Mouse (Mus musculus): ENCODE data around the gene Sspn.

Gene Sspn

DNA sequence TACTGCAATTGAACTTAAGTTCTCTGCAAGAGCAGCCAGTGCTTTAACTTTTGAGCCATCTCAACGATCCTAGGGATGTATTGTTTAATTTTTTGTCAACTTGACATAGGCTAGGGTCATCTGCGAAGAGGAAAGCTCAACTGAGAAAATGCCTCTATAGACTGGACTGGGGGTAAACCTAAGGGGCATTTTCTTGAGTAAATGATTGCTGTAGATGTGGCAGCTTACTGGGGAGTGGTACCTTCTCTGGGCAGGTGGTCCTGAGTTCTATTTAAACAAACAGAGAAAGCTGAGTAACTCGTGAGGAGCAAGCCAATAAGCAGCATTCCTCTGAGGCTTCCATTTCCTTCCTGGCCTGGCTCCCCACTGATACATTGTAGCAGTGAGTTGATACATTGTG is at the start of gene Sspn:
Gene Sspn (plus strand): TSS at position 301 of the 400 bp plus-strand sequence.
- in situ Hi-C loops (cut with MseI, MboI), result no loop called here

DNA sequence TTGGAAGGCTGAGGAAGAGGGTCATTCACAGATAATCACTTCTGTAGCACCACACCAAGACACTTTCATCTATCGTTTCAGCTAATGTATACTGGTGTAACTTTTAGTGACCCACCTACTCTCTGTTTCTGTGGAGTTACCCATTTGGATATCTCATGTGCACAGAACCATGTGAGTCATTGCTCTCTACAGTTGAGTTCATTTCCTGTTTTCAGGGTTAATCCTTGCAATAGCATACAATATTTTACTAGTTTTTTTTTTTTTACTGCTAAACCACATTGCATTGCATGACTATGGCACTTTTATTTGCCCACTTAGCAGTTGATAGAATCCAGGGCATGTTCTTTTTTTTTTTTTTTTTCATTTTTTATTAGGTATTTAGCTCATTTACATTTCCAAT is 48.4 kb upstream of the Sspn start:
- in situ Hi-C loops (cut with MseI, MboI), result no loop called here

DNA sequence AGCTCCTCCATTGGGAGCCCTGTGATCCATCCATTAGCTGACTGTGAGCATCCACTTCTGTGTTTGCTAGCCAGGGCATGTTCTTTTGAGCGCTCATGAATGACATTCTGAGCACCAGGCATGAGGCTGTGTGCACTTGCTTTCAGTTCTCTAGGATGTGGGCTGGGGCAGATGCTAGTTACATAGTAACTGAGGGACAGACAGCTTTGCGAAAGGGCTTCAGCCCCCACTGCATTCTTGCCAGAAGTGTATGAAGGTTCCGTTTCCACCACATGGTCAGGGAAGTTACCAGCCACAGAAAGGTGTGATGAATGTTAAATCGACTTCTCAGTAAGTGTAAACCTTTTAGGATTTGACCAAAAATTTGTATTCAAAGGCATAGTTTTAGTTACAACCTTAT is 47.8 kb upstream of the Sspn start:
- in situ Hi-C loops (cut with MseI, MboI), result no loop called here

DNA sequence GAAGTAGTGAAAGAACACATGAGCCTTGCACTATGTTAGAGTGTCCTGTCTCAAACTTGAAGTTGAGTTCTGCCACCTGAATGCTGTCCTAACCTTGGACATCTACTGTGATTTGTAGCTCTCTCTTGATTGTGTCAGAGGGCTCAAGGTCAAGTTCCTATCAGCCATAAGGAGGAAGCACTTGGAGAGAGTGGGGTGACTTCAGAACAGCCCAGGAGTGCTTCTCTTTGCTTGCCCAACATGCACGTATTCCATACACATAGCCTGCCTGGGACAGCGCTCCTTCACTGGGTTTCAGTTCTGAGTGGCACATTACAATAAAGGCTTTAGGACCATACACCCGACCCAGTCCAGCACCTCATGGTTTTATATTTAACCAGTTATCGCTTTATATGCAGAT is 46.4 kb upstream of the Sspn start:
- in situ Hi-C loops (cut with MseI, MboI), result no loop called here

DNA sequence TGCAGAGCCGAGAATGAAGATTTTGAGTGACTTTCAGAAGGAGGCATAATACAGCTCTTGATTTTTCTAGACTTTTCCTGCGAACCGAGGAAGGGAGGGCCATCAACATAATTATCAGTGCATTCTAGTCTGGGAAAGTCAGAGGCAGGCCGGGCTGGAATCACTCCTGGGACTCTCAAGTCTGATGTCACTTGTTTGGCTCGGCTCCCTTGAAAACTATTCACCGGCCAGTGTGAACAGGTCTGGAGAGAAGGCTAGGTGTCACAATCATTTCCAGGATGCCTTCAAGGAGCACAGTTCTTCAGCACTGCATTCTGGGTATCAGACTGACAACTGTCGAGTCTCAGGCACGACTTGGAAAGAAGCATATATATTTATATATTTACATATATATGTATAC is 45.2 kb upstream of the Sspn start:
- in situ Hi-C loops (cut with MseI, MboI), result no loop called here

DNA sequence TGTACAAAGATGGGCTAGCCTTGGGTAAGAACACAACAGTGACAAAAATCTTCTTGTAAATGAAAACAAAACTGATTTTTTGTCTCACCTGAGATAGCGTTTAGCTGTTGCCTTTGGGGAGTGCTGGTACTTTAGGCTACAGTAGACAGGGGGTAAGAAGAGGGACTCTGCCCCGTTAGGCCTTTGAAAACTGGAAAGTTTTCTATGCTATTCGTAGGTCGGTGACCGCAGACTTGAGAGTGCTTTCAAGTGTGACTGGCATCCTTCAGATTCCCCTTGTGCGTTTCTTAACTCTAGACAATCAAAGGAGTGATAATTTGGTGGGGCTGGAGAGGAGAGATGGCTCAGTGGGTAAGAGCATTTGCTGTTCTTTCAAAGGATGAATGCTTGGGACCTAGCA is 43.7 kb upstream of the Sspn start:
- in situ Hi-C loops (cut with MseI, MboI), result no loop called here

DNA sequence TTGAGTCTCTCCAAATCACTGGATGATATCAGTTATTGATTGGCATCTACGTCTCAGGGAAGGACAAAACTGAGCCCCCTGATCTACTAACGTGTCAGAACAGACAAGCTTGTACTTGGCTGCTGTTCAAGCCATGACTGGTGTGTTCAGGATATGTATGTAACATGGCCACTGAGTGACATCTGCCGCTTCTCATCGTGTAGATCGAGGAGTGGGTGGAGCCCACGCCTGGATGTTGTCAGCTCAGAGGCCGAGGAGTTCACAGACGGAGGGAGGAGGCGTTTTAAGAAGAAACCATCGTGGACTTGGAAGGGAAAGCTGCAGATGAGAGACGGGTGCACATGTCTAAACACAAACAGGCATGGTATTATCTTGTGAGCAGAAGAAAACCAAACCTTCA is 39.5 kb upstream of the Sspn start:
- in situ Hi-C loops (cut with MseI, MboI), result no loop called here

DNA sequence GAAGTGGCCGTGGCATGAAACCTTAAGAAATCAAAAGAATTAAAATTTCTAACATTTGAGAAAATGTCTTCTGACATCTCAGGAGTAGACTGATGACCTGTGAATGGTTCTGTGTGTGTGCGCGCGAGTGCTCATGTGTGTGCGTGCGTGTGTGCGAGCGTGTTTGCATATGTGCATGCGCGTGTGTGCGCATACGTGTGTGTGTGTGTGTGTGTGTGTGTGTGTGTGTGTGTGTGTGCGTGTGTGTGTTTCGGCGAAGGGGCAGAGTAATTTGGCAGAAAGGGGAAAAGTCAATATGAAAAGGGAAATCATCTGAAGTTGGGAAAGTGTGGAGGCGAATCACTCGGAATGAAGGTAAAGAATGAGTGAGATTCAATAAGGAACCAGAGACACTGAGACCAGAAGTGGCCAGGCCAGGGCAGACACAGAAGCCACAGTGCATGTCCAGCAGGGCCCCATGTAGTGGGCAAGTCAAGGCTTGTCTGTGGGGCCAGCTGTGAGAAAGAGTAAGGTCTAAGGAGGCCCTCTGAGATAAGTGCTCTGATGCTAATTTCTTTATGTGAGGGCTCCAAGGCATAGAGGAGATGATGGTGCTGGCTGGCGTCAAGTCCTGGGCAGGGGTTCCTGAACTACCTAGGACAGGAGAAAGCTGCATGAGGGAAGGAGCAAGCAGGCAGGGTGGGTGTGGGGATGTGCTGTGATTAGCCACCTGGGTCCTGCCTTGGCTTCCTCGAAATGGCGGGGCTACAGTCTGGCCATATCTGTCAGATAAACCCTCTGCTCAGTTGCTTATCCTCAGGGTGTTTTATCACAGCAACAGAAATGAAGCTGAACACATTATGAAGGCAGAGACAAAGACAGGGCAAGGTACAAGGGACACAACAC is 38.8 kb upstream of the Sspn start:
- in situ Hi-C loops (cut with MseI, MboI), result no loop called here

DNA sequence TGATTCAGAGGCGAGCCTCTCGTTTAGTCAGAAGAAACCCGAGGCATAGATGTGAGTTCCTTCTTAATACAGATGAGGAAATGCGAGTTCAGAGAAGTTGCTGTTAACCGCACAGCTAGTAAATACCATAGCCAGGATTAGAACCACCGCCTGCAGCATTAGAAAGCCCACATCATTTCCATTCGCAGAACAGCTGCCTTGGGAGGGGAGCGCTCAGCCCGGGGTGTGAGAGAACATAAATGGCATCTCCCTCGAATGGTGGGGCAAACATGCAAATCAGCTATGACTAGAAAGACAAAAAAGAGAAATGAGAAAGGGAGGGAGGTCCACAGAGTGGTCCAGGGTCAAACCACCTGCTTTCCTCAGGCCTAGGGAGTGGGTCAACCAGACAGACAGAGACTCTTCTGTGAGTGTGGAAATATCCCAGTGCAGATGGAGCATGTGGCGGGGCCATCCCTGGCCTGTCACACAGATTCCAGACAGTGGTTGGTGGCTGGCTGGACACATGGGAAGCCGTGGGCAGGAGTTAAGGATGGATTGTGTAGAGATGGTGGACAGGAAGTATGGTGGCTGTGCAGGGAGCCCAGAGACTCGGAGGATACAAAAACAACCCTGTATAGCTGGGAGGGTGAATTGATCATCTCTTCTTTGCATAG is 37.9 kb upstream of the Sspn start:
- in situ Hi-C loops (cut with MseI, MboI), result no loop called here

DNA sequence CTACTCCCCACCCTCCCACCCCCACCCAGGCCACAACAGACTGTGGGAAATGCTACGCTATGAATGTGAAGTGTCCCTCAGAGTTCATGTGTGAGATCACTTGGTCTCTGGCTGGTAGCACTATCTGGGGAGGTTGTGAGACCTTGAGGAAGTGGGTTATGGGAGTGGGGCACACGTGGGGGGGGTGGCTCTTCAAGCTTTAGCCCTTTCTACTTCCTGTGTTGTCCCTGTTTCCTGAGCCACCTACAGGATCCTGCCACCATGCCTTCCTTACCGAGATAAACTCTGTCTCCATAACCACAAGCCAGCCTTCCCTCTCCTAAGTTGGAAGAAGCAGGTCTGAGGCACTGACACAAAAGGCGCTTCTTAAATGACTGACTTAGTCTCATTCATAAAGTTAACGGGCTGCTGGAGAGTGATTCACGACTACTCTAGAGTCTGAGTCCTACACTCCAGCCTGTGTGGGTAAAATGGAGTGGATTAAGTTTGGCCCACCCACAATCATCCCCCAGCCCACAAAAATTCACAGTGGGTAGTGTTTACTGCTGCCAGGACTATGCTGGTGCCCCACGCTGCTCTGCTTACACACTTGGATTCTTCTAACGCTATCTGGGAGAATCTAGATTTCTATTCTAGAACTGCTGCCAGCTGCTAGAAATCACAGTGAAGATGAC is 36.6 kb upstream of the Sspn start:
- in situ Hi-C loops (cut with MseI, MboI), result no loop called here

DNA sequence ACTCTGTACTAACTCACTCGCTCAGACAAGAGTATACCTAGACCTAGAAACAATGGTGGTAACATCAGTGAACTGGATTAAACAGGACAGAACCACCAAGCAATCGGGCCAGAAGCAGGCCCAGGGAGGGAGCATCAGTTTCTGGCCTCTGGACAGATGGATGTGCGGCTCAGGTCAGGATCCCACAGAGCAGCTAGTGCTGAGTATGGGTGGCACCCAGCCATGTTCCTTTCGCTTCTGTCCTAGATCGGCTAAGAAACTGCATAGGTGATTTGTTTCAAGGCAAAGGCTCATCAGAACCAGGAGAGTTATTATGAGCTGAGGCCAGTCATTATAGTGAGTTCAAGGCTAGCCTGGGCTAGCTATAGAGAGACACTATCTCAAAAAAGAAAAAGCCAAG is 27.3 kb upstream of the Sspn start:
- in situ Hi-C loops (cut with MseI, MboI), result no loop called here

DNA sequence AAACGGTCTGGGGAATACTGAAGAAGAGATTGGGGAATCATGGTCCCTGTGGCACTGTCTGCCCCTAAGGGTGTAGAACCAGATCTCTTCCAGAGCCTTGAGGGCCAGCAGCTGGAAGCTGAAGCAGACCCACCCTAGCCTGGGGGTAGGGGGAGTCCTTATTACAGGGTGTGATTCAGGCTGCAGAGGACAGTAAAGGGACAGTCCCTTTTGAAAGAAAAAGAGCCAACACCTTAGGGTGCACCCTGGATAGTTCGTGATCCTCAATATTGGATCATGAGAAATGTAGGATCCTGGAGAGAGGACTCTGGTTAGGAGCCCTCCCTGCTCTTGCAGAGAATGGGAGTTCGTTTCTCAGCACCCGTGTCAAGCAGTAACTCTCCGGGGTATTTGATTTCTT is 26.8 kb upstream of the Sspn start:
- in situ Hi-C loops (cut with MseI, MboI), result no loop called here

DNA sequence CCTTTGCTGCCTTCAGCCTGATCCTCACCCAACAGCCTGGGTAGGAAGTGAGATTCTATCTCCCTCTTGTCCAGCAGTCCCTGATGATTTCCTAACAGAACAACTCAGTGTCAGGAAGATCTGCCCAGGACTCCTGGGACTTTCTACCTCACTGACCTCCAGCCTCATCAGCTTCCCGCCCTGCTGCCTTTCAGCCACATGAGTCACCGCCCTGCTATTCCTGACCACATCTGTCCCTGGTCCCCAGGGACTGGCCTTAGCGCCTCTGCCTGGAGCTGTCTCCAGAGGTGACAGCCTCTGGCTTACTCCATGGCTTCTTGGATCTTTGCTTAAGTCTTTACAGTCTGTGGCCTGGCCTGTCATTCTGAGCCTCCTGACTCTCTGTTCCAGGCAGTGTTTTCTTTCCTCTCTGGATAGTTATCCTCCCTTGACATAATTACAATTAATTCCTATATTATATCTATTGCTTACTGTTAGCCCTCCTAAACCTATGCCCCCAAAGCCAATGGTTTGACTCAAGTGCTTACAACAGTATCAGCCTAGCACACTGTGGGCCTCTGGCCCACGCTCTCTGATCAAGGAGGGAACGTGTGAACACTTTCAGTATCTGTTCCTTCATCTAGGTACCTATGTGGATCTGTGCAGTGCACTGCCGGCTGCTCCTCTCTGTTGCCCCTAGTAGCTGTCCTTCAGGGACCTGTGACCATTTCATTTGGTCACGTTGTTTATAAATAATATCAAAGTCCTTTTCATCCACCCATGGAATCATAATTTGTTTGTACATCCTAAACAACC is 25.1 kb upstream of the Sspn start:
- in situ Hi-C loops (cut with MseI, MboI), result no loop called here

DNA sequence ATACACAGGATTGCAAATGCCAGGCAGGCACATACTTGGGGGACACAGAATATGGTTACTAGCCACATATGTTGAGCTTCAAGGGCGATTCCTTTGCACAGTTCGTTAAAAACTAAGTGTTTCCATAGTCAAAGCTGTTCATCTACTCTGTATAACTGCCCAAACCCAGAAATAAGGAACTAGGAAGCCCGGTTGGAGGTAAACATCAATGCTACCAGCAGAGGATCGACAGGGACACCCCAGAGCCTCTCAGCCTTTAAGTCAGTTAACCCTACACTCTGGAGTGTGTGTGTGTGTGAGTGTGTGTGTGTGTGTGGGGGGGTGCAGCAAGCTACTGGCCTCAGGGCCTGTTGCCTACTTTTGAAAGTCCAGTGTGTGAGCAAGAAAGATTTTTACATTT is 21.5 kb upstream of the Sspn start:
- in situ Hi-C loops (cut with MseI, MboI), result no loop called here

DNA sequence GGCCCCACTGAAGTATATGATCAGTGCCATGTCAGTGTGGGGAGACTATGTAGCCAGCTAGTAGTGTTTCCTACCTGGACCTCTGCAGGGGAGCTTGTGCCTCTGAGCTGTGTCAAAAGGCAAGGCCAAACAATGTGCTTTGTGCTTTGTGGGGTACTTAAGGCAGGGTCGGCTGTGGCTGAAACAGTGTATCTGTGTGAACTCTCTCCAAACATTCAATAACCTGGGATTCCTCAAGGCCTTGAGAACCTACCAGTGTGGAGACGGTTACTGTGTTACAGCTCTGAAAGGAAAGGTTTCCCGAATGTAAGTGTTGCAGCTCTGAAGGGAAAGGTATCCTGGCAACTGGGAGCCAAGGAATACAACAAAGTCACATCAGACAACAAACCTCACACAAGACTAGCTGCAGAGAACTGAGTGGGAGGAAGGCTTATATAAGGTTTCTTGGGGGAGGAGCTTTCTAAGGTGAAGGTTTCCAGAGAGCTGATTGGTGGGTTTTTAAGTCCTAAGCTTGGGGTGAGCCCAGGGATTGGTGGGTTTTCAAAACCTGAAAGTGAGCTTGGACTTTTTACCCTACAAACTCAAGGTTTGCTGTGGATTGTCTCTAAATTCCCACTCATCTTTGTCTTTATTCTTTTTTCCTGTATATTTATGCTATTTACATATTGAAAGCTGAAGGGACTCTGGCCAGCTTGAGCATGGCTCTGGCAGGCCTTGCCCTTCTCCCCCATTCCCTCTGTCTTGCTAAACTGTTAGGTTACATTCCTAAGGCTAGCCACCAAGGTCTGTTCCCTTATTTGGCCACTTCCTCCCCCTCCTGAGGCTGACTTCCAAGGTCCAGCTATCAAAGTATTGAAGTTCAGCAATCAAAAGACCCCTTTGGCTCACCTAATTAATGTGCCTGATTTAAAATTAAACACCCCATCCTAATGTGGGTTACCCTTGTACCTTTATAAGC is 20.7 kb upstream of the Sspn start:
- in situ Hi-C loops (cut with MseI, MboI), result no loop called here

DNA sequence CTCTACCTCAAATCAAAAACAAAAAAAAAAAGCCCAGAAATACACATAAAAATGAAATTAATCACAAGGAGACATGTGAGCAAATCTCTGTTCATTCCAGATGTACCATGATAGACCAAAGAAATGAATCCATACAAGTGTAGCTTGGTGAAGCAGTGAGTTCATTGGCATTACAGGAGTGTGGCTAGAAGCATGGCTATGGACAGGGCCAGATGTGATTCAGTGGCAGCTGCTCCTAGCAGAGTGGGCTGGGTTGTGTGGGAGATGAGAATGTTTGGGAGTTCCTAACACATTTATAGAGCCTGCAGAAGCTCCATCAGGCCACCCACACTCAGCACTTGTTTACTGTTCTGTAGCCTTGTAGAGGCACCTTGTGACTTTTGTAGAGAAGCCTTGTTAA is 19.2 kb upstream of the Sspn start:
- in situ Hi-C loops (cut with MseI, MboI), result no loop called here

DNA sequence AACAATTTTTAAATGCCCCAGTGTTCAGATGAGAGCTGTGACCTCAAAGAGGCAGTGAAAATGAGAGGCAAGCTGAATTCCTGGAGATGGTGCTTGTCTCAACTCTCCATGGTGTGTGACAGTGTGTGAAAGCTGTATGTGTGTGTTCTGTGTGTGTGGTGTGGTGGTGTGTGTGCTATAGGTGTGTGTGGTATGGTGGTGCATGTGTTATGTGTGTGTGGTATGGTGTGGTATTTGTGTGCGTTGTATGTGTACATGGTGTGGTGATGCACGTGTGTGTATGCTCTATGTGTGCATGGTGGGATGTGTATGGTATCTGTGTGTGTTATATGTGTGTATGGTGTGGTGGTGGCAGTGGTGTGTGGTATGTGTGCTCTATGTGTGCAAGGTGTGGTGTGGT is 16.0 kb upstream of the Sspn start:
- in situ Hi-C loops (cut with MseI, MboI), result no loop called here

DNA sequence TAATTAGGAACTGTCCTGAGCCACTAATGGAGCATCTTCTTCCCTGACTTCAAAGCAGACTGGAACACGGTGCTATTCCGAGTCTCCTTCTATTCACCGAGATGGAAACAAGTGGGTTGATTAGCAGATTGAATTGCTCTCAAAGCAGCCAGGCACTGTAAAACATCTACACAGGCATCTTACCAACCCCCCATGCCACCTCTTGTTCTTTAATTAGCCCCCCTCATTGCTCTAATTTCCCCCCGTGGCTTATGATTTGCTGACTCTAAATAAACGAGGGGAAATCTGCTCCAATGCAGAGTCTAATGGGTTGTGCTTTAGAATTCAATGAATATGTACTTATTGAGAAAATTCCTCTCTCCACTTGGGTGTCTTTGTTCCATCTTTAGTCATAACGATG is 15.0 kb upstream of the Sspn start:
- in situ Hi-C loops (cut with MseI, MboI), result no loop called here

DNA sequence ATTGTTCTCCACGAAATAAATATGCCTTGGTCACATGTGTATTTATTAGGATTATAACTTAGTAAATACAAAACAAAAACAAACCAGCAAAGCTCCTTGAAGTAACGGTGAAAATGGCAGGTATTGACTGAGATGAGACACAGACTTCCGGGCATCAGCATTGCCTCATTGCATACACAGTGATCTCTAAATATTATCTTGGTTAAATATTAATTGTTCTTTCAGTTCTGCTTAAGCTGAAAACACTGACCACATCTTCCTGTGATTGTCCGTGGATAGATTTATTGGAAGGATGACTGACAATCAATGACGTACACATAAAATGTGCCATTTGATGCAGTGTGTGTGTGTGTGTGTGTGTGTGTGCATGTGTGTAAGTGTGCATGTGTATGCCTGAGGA is 13.2 kb upstream of the Sspn start:
- in situ Hi-C loops (cut with MseI, MboI), result no loop called here

DNA sequence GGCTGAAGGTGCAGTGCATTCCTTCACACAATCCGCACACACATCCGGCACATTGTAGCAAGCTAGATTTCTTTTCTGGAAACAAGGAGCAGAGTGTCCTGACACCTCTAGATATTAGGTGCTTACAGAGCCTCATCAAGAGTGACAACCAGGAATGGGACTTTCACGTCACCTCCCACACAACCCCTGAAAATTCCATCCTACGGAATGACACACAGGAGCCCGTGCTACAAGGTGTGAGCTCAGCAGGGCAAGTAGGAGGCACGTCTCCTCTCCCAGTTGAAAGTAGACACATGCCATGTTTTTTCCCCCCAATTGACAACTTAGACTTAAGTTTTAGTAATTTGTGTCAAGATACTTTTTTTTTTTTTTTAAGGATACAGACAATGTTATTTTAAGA is 7.8 kb upstream of the Sspn start:
- in situ Hi-C loops (cut with MseI, MboI), result no loop called here

Measured in mouse trophoblast stem cell (cell line).